Mouse (Mus musculus) ES-CJ7 (cell line): ENCODE measurements at regions not wholly inside any gene's neighbourhood (a gene's known extent, or its start where the extent isn't known, plus 50 kb on each side); places are given as distances from the start of the nearest gene placed in this dataset.

ENCODE experiments used
- DNase-seq: peaks from one replicate; pipeline ENCODE4 v3.0.0; 2011; ENCODE audit warnings: low read depth, low spot score

GRCm38 (mm10) chr12:16018237-16018636, 201.5 kb upstream of the Trib2 start:
- no peak for DNase-seq

GRCm38 (mm10) chr12:16016621-16017020, 199.9 kb upstream of the Trib2 start:
- no peak for DNase-seq

GRCm38 (mm10) chr12:16015596-16015995, 198.9 kb upstream of the Trib2 start:
- DNase-seq: peak; percentile 55

DNA sequence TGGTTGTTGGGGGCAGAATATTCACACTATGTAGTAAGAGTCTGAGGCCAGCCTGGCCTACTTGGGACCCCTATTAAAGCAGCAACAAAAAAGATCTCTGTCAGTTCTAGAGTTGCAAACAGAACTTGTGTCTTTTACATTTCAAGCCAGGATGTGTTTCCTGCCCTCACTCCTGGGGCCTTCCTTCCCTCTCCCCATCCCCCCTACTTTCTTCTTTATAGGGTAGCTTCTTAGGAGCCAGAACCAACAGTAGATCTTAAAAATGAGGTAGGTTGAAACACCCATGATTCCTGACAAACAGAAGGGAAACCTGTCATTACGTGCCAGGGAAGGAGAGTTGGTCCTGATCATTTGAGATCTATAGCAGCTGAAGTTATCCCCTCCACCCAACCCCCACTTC, 198.0 kb upstream of the Trib2 start:
- DNase-seq: peak; percentile 9

DNA sequence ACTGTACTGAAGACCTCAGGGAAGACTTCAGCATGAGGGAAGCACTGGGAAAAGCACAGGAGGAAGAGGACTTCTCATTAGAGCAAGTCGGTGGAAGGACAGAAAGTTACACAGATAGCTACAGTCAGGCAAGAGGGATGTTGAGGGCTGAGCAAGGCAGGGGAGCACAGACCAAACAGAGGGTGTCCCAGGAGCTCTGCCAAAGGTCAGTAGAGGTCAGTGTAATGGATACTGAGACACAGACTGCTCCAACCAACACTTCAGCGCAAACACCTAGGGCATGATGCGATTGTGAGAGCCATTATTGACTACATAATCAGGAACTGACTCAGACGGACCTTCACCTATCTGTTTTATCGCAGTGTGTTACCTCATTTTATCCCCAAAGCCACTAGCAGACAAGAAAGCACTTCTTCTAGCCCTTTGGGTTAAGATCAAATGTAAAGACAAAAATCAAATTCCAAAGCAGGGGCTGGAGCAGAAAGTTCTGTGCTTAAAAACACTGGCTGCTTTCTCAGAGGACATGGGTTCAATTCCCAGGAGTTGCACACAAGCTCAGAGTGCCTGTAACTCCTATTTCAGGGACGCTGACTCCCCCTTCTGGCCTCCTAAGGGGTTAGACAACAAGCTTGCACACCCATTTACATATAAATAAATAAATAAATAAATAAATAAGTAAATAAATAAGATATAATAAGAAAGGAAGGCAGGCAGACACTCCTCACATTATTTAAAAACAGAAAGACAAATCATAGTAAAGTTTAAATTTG, 197.3 kb upstream of the Trib2 start:
- peak; percentile 39 for DNase-seq

- DNase-seq: no peak
These were observed 196.6 kb upstream of the Trib2 start for GRCm38 (mm10) chr12:16013354-16013753.

GRCm38 (mm10) chr12:16012081-16012480, 195.4 kb upstream of the Trib2 start:
- DNase-seq: peak; percentile 14

- peak; percentile 51 for DNase-seq
These were observed 193.3 kb upstream of the Trib2 start for GRCm38 (mm10) chr12:16009822-16010620.

DNA sequence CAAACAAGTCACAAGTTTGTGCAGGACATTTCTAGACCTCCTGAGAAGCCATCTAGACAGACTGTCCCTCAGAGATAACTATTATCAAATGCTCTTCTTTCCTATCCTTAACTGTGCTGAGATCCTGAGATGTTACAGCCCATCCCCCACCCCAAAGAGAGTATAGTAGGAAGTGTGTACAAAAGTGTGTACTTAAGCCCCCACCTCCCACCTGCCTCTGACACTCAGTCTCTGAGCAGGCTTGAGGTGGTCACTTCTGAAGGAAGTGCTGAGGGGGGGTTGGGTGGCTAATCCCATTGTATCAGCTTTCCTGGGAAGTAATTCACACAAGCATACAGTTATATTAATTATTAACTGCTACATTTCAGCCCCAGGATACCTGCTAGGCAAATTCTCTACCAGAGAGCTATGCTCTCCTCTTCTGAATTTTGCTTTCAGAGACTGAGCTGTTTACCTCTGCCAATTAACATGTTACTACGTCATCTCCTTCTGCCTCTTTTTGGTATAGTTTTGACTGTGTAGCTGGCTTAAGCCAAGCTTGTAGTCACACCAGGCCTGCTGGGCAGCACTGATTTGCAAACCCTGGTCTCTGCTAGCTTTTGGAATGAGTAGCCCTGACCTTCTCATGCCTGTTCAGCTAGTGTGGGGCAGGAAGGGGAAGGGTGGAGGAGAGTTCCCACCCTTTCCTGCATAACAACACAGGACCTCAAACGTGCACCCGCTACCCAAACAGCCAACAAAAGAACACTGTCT, 192.2 kb upstream of the Trib2 start:
- peak; percentile 82 for DNase-seq

DNA sequence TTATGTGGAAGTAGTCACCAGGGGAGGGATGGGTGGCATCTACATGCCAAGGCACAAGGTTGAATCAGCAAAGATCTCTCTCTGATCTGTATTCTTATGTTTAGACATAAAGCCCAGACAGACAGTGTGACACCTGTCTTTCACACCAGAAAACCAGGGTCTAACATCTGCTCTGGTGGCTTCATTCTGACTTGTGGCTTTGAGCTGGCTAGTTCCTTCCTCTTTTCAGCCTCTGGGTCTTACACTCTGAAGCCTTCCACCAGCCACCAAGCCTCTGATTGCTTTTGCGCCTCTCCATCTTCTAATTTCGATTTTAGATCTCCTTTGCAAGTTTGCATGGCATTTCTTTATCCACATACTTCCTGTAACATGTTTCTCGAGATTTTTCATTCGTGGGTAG, 191.5 kb upstream of the Trib2 start:
- no peak for DNase-seq

DNA sequence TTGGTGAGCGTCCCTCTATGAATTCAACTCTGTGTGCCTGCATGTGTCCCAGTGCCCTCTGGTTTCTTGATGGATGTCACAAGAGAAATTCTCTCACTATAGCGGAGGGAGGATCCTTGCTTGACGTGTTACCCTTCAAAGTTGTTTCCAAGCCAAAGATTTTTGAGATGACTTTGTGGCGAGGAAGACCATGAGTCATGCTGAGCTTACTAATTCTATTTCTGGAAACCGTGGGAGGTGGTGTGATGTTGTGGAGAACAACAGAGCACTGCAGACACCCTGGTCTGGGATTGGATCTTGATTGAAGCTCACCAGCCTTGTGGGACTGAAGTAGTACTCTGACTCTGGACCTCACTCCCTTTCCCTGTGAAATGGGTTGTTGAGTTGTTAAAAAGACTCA, 190.0 kb upstream of the Trib2 start:
- no peak for DNase-seq

DNA sequence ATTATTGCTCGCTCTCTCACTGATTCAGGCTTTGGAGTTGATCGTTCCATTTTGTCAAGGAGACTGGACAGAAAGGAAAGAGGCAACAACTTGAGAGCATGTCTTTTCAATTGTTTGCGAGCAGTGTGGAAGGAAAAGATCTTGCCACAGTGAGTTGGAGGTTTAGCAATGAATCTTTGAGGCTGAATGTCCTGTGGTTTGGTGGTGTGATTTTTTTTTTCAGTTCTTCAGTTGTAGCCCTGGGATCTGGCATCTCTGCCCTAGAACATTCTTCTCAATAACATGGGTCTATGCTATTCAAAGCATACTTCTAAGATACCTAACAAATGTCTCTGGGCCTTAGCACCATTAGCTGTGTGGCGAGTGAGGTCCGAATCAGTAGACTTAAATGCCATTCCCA, 189.6 kb upstream of the Trib2 start:
- no peak for DNase-seq

- no peak for DNase-seq
These were observed 185.1 kb upstream of the Trib2 start for GRCm38 (mm10) chr12:16001811-16002210.

DNA sequence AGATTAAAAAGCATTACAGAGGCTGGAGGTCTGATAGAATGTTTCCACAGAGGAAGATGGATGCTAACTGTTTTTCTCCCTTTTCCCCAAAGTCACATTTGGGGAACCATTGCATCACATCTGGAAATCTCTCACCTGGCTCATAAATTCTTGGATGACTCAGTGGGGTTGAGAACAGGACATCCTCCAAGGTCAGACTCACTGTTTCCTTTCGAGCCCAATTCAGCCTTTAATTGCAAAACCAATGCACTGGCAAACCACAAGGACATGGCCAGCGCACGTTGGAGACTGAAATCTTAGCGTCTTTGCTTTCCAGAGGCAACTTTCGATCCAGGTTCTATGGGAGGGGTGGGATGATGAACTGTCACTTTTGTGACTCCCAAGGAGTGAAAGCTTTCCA, 184.5 kb upstream of the Trib2 start:
- no peak for DNase-seq

DNA sequence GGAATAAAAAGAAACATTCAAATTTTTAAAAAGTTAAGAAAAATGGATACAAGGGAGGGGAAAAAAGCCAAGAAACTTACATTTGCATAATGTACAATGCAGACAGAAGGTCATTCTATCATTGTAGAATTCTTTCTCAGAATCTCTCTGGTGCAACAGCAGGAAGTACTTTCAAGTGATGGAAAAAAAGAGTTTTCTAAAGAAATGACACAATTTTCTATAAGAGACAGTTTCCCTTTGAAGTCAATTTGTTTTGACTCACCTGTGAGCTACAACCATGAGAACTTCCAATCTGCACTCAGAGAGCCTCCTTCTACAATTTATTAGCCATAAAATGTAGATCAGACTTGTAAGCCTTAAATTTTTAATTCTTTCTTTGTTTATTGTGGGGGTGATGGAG, 181.6 kb upstream of the Trib2 start:
- DNase-seq: no peak

DNA sequence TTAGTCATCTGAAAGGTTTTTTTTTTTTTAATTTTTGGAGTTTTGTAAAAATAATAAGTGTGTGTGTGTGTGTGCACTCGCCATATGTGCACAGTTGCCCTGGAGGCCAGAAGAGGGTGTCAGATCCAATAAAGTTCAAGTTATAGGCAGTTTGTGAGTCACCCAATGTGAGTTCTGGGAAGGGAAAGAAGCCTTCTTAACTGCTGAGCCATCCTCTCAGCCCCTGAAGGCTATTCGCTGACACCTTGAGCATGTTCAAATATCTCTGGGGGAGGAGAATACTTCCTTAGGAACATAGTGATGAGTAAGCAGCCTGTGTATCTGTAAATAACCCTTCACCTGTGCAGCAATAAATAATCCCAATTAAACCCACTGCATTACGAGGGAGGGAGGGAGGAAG, 177.1 kb upstream of the Trib2 start:
- DNase-seq: no peak

GRCm38 (mm10) chr12:15986351-15986750, 169.6 kb upstream of the Trib2 start:
- DNase-seq: no peak

- DNase-seq: no peak
These were observed 168.9 kb upstream of the Trib2 start for GRCm38 (mm10) chr12:15985649-15986048.

DNA sequence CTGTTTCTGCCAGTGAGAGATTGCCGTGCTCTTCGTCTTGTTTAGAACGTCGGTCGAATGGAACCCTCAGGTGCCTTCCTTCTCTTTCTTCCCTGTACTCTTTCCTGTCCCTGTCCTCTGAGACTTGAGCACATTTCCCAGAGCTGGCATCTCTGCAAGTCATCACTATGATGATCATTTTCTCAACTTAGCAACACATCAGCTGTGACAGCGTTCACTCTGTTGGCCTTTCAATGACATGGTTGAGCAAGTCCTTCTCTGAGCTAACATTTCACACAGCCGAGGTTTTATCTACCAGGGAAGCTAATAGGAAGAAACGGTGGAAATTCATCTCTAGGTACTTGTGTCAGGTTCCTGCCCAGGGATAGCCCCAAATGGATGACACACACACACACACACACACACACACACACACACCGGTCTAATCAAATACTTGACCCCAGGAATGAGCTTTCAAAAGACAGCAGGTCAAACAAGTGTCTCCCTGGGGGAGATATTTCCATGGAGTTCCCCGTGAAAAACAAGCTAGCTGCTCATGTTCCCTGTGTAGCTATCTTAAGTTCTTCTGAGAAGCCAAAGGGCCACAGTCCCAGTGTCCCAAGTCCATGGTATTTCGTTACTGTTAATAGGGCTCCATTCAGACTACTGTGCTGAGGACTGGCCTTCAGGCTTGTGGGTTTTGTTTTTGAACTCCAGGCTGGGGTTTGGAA, 167.0 kb upstream of the Trib2 start:
- no peak for DNase-seq

DNA sequence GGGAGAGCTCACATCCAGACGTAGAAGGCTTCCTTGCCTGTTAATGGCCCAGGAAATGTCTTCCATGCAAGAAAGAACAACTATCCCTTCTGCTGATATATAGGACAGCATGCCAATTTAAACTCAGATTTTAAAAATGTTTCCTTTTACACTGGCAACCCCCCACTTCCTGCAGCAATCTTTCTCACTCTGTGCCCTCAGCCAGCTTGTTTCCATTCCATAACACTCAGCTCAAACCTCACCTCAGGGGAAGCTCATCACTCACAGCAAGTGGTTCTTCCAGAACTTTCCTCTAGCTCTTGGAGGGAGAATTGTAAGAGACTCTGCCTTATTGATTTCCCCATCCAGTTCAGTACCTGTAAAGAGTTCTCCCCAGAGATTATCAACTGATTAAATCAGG, 165.0 kb upstream of the Trib2 start:
- DNase-seq: no peak

- DNase-seq: no peak
These were observed 162.5 kb upstream of the Trib2 start for GRCm38 (mm10) chr12:15979233-15979632.

GRCm38 (mm10) chr12:15971786-15972185, 155.1 kb upstream of the Trib2 start:
- no peak for DNase-seq
